Mouse (Mus musculus): ENCODE results near the gene Gdf15.
A peak's percentile ranks its signal among the peaks of the same experiment; 100 is the strongest.

- no peak; a peak in 1 of 4 replicates for TF ChIP-seq EP300 (IDR thresholded peaks at IDR 0.05; ENCODE audit: low read depth in 1 of 2, low read length in 2 of 2)
- peak in 1 of 2 experiments; percentile 26; a peak in 1 of 4 replicates for TF ChIP-seq POLR2A (IDR thresholded peaks at IDR 0.05; ENCODE audit: control insufficient read depth in 1 of 2, insufficient read depth in 1 of 2, low read depth in 1 of 2, low read length in 2 of 2, poor library complexity in 1 of 2)
- TF ChIP-seq CTCF (IDR thresholded peaks at IDR 0.05 in 2 of 3, conservative IDR thresholded peaks at IDR 0.05 in 1 of 3; ENCODE audit: control insufficient read depth in 1 of 3, insufficient read depth in 1 of 3, low read depth in 2 of 3, low read length in 3 of 3, poor library complexity in 1 of 3, severe bottlenecking in 1 of 3) = no peak
- no peak for TF ChIP-seq CHD2 (IDR thresholded peaks at IDR 0.05; ENCODE audit: low read length)
Measured at GRCm38 (mm10) chr8:70615894-70616293, 16.4 kb downstream of the Gdf15 start, which contains the start of gene Lrrc25.

All from MEL (cell line).